Mouse (Mus musculus): ENCODE data around the gene Cdc25b.

Cdc25b gene

DNA sequence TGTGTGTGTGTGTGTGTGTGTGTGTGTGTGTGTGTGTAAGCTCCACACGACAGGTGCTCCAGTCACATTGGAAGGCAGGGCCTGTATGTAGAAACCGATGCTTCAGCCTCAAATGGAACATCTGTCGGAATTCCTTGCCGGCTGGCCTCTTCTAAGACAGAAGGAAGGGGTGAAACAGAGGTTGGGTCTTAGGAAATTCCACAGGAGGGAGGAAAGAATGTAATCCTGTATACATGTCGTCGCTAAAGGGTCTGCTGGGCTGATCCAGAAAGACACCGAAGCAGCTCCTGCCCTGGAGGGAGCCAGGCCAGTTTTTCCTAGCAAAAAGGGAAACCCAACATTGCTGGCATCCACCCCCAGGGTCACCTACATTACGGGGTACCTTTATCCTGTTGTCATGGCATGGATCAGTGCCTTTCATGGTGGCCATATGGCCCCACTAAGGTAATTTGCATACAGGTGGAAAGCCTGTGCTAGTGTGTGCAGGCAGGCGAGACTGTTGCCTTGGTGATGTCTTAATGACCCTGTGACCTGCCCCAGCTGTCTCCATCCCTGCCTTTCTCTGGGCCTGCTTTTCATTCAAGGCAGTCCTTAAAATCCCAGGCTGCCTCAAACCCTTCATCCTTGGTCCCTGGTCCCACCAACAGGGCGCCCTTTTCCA is 3.7 kb downstream of the Cdc25b start:
- no peak for DNase-seq (ENCODE audit: low read depth)

DNA sequence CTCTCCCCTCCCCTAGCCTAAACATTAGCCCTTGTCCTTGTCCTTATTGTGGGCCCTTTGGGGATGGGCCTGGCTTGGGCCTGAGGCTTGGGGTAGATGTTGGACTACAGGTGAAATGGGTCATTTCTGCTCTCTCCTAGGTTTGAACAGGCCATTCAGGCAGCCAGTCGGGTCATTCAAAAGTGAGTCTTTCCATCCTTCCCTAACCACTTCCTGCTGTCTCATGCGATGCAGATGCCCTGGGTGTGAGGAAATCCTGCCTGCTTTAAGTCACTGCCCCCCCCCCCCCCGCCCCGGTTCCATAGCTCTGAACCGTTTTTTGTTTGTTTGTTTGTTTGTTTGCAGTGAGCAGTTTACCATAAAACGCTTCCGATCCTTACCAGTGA is 4.2 kb downstream of the Cdc25b start:
- no peak for DNase-seq (ENCODE audit: low read depth)

DNA sequence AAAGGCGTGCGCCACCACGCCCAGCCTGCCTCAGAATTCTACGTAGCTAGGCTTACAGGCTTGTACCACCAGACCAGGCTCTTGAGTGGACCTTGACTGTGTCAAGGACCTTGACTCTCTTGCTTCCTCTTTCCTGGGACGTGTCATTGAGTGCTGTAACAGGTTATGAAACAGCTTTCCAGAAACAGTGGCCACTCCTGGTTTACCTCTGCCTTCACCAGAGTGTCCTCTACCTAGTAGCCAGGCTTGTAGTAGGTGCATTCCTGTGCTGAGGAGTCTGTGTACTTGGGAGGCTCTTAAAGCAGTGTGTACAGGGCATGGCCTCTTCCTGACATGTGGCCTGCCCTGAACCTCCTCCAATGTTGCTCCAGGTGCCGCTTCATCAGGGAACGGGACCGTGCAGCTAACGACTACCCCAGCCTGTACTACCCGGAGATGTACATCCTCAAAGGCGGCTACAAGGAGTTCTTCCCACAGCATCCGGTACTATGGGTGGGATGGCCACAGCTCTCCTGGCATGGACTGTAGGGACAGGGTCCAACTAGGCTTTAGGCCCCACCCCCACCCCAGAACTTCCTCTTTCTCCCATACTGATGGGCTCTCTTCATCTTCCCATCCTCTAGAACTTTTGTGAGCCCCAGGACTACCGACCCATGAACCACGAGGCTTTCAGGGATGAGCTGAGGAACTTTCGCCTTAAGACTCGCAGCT is 10.0 kb downstream of the Cdc25b start:
- no peak for DNase-seq (ENCODE audit: low read depth)

DNA sequence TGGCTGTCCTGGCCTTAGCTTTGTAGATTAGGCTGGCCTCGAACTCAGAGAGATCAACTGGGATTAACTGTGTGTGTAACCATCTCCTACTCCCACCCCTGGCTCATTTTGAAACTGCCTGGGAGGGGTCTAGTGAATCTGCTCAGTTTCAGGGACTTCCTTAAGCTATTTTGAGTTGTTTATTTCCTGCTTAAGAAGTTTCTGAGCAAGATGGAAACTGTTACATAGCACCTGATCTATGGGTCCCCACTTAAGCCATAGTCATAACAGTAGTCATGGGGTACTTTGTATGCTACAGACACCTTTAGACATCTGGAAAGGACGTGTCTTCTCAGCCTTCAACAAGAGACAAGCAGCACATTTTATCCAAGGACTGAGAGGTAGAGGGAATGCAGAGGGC is 14.0 kb downstream of the Cdc25b start:
- DNase-seq (ENCODE audit: low read depth) = no peak

DNA sequence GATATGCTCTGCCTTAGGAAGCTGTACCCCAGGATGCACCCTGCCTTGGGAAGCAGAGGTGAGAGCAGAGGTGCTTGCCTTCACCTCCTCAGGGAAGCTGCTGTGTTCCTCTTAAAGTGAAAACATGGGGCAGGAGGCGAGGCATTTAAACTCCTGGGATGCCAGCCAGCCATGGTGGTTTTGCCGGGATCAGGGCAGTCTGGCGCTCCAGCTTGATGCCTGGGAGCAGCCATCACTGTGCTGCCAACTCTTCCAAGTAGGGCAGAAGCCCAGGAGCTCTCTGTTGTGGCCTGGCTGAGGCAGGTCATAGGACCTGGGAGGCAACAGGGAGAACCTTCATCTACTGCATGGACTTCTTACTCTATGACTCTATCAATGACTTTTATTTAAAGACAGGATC is 14.5 kb downstream of the Cdc25b start:
- DNase-seq (ENCODE audit: low read depth) = no peak

DNA sequence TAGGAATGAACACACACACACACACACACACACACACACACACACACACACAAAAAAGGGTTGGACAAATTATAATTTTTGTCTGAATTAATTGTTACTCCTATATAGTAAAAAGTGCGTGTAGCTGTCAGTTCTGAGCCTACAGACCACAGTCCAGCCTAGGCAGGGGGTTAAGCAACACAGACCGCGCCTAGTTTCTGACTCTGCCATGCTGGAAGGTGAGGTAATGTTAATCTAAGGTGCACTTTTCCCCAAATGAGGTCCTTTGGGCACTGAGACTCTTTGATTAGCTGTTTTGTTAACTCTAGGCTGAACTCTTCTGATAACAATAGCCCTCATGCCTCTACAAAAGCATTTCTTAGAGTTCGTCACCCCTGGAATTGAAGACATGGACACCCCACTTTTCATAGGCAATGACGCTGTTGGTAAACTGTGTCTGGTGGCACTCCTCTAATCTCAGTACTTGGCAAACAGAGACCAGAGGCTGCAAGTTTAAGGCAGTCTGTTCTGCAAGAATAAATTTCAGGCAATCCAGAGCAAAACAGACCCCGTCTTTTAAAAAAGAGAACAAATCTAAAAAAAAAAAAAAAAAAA is 17.2 kb downstream of the Cdc25b start:
- peak; percentile 60 for DNase-seq (ENCODE audit: low read depth)

DNA sequence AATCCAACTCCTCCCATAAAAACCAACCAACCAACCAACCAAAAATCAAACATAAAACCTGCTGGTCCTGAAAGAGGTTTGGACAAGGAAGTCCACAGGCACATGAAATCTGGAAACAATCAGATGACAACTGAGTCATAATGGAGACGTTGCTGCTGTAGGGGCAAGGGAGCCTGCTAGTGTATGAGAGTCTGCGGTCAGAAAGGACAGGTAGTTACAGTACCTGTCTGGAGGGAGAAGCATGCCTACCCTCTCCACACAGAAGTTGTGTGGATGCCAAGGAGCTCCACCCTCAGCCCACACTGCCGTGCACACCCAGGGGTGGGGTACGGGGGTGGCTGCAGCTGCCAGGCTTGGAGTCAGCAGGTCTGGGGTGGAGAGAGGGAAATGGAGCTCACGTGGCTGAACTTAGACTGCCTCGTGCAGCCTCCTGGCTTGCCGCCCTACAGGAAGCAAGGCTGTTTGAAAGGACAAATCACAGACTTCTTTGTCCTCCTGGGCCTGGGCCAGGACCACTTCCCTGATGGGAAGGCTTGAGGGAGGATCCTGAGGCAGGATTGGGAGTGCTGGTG is 17.7 kb downstream of the Cdc25b start:
- peak; percentile 100 for DNase-seq (ENCODE audit: low read depth)

DNA sequence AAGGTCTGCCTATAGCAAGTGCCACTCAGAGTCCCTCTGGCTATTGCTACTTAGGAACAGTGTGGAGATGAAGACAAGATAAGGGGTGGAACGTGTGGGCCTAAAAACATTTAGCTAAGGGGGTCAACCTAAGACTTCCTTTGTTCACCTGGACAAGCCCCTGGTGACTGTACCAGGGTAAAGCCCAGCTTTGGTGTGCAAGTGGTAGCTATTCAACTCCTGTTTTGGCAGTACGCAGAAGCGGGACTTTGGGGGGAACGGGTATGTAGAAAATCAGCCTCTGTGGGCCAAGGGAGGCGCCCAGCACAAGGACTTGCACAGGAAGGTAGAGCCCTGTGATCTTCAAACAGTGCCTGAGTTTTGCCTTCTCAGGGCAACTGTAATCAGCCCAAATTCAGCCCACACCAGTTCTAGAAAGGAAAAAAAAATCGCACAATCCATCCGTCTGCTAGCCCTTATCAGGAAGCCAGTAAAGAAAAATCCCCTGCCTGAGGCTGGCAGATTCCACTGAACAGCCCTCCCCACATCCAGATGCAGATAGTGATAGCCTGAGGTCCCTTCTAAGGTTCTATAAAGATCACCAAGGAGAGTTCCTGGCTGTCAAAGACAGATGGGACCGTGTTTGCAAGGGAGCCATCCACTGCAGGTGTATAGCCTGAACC is 18.9 kb downstream of the Cdc25b start:
- DNase-seq (ENCODE audit: low read depth) = no peak

DNA sequence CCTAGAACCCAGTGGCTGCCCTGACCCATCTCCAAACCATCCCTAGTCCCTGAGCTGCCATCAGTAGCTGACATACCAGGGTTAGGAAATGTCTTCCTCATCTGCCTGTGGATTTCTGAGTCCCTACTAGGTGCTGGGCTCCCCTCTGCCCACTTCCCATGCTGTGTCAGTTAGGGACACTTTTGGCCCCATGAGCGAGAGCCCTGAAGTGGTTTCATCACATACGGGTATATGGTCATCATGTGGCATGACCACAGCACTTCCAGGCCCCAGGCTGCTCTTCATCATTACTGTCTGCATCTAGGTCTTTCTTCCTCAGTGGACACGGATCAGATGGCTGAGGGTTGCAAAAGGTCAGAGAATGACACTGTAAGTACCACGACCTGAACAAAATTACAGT is 20.0 kb downstream of the Cdc25b start, which contains the start of gene Ap5s1:
Gene Ap5s1, plus strand, starts transcription at position 301 of the 400 bp plus-strand sequence.
- DNase-seq (ENCODE audit: low read depth) = no peak

DNA sequence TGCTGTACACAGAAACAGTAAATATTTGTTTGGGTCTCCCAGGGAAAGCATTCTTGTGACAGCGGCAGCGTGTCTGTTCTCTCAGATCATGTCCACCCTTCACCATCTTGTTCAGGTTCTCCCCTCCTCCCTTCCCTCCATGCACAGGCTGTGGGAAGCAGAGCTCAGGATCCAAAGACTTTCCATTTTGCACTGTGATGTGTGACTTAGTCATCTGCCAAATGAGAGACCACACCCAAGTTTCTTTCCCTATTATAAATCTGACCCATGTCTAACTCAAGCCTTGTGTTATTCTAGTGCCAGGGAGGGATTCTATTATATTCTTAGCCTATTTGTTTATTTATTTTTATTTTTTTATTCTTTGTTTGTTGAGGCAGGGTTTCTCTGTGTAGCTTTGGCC is 21.6 kb downstream of the Cdc25b start:
- DNase-seq (ENCODE audit: low read depth) = peak; percentile 62

DNA sequence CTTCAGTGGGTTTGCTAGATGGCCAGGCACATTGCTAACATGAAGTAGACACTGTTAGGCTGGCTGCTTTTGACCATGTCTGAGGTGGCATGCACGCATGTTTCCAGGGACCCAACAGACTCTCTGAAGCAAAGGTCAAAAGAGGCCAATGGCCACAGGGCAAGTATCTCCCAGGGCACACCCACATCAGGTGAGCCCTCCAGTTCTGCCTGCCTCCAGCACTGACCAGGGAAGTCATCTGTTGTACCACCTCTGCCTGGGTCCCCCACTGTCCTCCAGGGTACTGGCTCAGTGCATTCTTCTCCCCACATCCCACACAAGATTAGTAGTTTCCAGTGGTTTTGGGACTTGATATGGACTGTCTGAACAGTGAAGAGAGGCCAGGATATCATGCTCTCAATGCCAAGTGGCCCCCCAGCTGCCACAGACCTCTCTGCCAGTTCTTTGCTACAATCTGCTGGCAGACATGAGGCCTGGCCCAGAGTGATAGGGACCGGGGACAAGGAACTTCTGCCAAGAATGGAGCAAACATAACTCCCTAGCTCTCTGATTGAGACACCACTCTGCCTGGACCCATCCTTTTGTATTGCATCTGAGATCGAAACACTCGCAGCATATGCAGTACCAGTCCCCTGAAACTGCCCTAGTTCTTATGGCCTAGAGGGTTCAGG is 22.5 kb downstream of the Cdc25b start:
- DNase-seq (ENCODE audit: low read depth) = no peak

DNA sequence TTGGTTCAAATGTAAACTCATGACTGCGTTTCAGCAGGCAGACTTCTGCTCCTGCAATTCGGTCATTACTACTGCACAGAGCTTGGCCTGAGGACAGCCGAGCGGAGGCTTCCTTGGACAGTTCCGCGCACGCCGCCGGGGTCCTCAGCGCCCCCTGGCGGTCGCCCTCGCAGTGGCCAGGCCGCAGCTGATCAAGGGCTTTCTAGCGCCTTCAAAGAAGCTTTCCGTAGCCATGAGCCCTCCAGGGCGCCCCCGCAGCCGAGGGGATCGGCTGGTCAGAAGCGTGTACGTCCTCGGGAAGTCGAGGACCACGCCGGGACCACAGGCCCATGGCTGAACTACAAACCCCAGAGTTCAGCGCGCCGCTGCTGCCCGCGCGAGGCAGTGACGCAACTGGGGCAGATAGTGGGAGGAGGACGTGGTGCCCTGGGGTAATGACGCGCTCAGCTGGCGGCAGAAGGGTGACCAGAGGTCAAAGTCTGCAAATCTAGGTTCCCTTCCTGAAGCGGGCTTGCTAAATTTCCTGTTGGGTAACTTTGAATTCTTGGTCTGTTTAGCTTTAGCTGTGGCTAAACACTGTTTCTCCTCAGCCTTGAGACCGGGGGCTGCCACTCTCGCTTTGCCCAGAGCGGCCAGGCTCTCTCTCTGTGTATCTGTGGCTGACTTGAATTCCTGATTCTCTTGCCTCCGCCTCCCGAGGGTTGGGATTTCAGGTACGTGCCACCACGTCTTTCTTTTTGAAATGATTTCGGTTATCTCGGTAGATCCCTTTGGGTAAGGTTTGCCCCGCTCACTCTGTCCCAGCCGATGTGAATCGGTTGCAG is 23.4 kb downstream of the Cdc25b start:
- DNase-seq (ENCODE audit: low read depth) = peak; percentile 97

DNA sequence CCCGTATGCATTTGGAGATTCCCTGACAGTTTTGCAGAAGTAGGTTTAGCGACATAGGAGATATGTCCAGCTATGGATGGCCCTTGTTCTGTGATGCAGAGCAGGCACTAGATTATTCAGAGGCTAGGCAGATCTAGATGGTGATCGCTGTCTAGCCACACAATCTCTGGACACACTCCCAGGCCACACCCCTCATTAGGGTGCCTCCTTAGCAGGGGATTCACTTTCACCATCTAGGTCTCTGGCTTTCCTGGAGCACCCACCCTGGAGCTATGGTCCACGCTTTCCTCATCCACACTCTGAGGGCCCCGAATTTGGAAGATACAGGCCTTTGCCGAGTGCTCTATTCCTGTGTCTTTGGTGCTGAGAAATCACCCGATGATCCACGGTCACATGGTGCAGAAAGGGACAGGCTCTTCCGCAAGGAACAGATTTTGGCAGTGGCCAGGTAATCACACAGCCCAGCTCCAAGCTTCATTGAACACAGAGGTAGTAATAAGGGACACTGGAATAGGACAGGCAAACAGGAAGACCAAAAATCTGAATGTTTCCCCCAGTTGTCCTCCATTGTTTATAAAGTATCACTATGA is 24.4 kb downstream of the Cdc25b start:
- DNase-seq (ENCODE audit: low read depth) = peak; percentile 54

DNA sequence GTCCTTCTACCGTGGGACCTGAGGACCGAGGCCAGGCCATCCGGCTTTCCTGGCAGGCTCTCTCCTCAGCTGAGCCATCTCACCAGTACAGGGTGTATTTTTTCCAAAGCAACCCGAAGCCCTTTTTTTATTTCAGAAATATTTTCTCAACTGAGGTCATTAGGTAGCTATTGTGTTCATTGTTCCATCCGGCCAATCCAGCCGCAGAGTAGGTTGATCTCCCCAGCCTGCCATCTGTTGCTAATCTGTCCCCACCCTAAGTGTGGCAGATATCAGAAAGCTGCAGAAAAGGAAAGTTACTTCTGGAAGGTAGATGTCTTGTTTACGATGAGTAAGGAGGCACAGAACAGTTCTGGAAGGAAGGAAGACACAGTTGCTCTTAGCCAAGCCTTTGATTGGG is 27.0 kb downstream of the Cdc25b start:
- no peak for DNase-seq (ENCODE audit: low read depth)

DNA sequence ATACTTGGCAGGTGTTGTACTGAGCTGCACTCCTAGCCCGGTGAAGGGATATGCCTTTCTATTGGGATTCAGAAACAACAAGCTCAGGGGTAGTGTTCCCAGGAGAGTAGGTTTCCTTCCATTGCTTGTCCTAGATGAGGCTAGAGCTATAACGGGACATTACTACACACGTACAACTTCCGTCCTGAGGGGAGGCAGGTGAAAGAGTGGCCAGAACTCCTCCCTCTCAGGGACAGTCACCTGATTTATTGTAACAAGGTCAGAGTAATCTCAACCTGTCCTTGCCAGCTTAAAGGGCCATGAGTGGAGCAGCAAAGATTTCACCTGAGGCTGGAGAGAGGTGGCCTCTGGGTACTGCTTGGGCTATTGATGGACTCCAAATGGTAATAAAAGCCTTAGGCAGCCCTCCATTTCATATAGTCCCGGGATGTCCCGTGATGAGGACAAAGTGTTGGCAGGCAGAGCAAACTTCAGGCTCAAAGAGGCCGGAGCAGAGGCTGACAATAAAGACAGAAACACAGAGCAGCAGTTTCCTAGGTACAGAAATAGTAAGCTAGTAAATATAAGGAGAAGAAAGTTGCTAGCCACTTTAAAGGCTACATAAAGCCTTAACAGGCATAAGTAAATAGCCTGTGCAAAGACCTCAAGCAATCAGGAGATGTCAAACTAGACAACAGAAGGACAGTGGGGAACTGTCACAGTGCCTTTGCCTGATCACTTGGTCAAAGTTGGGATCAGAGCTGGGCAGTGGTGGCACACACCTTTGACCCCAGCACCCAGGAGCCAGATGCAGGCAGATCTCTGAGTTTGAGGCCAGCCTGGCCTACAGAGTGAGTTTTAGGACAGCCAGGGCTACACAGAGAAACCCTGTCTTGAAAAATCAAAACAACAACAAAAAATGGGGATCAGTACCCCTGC is 29.5 kb downstream of the Cdc25b start:
- DNase-seq (ENCODE audit: low read depth) = no peak

DNA sequence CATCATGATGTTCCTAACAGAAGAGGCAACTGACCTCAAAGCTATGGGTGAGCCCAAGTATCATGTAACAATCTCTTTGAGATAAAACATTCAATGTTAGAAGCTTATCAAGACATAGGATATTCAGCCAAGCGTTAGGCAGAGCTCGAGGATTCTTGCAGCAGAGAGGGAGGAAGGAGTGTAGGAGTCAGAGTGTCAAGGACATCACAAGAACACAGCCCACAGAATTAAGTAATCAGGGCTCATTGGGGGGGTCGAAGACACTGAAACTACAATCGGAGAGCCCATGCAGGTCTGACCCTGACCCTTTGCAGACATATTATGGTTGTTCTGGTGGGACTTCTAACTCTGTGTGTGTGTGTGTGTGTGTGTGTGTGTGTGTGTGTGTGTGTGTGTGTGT is 33.3 kb downstream of the Cdc25b start:
- no peak for DNase-seq (ENCODE audit: low read depth)

DNA sequence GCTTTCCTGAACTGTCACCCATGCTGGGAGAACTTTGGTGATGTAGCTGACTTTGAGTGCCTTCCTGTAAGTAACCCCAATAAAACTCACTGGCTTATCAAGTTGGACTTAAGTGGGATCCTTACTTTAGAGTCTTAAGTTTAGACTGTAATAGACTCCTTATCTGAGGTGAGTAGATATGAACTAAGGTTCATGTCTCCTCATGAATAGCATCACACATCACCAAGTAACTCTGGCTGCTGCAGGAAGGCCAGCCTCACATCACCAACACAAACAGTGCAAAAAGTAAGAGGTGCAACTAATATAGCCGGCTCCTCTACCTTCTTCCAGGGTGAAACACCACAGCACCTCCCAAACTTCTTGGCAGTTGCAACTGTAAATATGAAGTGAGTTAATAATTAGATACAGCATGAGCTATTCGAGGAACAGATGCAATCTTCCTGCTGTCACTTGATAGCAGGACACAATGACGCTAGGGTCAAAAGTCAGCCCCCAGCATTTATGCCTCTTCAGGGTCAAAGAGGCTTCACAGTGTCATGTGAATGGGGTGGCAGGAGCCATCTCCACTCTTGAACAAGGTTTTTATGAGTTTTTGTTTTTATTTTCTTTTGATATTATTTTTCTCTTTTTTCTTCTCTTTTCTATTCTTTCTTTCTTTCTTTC is 35.2 kb downstream of the Cdc25b start:
- DNase-seq (ENCODE audit: low read depth) = no peak

DNA sequence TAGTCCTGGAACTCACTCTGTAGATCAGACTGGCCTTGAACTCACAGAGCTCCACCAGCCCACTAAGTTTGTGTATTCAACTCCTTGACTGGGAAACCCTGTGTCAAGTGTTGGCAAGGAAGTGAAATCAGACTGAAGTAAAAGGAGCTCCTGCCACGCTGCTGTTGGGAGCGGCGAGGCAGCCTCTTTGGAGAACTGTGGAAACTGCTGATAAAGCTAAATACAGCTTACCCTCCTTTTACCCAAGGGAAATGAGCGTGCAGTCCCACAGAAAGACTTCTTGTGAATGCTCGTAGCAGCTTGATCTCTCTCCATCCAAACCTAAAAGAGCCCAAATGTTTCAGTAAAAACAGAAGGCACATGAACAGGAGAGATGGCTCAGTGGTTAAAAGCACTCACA is 35.8 kb downstream of the Cdc25b start:
- peak; percentile 28 for DNase-seq (ENCODE audit: low read depth)

DNA sequence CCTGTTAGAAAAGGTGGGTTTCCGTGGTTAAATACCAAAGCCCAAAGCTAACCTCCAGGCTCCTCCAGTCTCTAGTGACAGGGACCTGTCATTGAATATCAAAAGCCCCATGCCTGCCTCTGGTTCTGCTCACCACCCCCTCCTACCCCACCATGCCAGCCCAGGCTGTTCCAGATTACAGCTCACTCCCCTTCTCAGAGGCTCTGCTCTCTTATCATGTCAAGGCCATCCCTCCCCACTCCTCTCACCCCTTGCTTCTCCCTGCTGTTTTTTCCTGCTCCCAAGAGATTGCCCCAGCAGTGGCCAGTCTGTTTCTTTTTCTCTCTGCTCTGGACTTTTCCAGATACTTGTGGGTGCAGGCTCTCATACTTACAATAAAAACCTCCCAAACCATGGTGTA is 36.8 kb downstream of the Cdc25b start:
- no peak for DNase-seq (ENCODE audit: low read depth)
